ENCODE assay signal across 15 mouse cellular contexts in genomic region chr3:34035706-34036105, GRCm38 (mm10).
"Had no signal": no experiment of that assay in that cellular context is flagged by ENCODE, and none has a peak within 500 bp of the region (broad histone marks: within the 10 kb centered on the region; RNA-seq: fewer than 3 reads in every experiment).

No protein-coding gene starts in this region.

- H3K4me3 ChIP-seq: limb, embryonic 15.5 days; liver, embryonic 13.5 days; lung, embryonic 15.5 days; megakaryocyte, embryonic 14.5 days; midbrain, embryonic 15.5 days; neural tube, embryonic 13.5 days had no signal

- H3K9ac ChIP-seq: limb, embryonic 15.5 days; liver, embryonic 13.5 days; liver, postnatal 0 days; lung, embryonic 15.5 days; midbrain, embryonic 15.5 days; neural tube, embryonic 13.5 days had no signal

- DNase-seq: kidney, postnatal 25 days; layer of hippocampus, adult 9-11 months; layer of hippocampus, postnatal 36 days; liver, embryonic 13.5 days; liver, postnatal 0 days; lung, postnatal 14 days; right cerebral cortex, postnatal 25 days; thymus, postnatal 4 days had no signal

- H3K36me3 ChIP-seq: limb, embryonic 15.5 days; lung, embryonic 15.5 days; midbrain, embryonic 15.5 days; neural tube, embryonic 13.5 days had no signal

- H3K9me3 ChIP-seq: limb, embryonic 15.5 days; liver, embryonic 13.5 days; lung, embryonic 15.5 days; megakaryocyte, embryonic 14.5 days; midbrain, embryonic 15.5 days; neural tube, embryonic 13.5 days had no signal

- H3K4me2 ChIP-seq: limb, embryonic 15.5 days; liver, embryonic 13.5 days; lung, embryonic 15.5 days; midbrain, embryonic 11.5 days; midbrain, embryonic 15.5 days; neural tube, embryonic 13.5 days had no signal

- ATAC-seq: liver, postnatal 0 days; midbrain, embryonic 15.5 days had no signal

- H3K27ac ChIP-seq: limb, embryonic 15.5 days; liver, embryonic 13.5 days; lung, embryonic 15.5 days; midbrain, embryonic 15.5 days; neural tube, embryonic 13.5 days; stomach, postnatal 0 days had no signal

- H3K4me1 ChIP-seq: lung, embryonic 15.5 days had no signal

- H3K27me3 ChIP-seq: limb, embryonic 15.5 days; liver, embryonic 13.5 days; lung, embryonic 15.5 days; megakaryocyte, embryonic 14.5 days; midbrain, embryonic 15.5 days; neural tube, embryonic 13.5 days had no signal
